Mouse (Mus musculus): Measurements from ENCODE around the gene Atg9a.

Gene Atg9a

DNA sequence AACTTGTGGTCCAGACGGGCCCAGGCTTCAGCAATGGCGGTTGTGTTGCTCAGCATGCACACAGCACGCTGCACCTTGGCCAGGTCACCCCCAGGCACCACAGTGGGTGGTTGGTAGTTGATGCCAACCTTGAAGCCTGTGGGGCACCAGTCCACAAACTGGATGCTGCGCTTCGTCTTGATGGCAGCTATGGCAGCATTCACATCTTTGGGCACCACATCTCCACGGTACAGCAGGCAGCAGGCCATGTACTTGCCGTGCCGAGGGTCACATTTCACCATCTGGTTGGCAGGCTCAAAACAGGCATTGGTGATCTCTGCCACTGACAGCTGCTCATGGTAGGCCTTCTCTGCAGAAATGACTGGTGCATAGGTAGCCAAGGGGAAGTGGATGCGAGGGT lies 23.8 kb upstream of the Atg9a start:
- DNase-seq (ENCODE audit: low spot score in 2 of 2): no peak

DNA sequence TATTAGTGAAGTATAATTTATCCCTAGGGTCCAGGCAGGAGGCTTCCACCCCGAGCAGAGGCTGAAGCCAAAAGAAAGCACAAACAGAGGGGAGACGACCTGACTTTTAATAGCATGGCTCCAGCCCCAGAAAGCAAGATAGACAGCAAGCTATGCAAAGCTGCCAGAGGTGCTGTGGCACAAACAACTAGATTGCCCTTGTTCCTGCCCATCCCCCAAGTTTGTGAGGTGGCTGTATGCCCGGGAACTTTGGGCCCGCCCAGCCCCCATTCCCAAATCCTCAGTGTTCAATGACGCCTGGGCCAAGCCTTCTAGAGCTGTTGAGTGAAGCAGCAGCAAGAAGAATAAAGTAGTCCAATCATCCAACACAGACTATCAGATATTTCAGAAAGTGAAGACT lies 22.9 kb upstream of the Atg9a start:
- no peak for DNase-seq (ENCODE audit: low spot score in 2 of 2)

GRCm38 (mm10) chr1:75214442-75214841 lies 22.4 kb upstream of the Atg9a start:
- DNase-seq (ENCODE audit: low spot score in 2 of 2): no peak

- no peak for DNase-seq (ENCODE audit: low spot score in 2 of 2)
Observed at GRCm38 (mm10) chr1:75213096-75213495, 21.1 kb upstream of the Atg9a start.

DNA sequence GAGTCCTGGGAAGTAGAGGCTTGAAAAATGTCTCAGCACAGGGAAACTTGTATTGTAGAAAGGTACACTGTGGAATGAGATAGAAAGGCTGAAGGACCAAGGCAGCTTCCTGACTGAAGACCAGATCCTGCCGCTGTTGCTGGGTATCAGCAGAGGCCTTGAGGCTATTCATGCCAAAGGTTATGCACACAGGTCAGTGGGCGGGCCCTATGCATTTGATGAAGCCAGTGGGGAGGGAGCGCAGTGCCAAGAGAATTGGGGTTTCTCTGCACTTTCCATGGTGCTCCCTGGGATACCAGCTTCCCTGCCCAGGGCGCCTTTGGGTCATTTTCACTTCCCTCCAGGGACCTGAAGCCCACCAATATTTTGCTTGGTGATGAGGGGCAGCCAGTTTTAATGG lies 20.5 kb upstream of the Atg9a start:
- DNase-seq (ENCODE audit: low spot score in 2 of 2): no peak

GRCm38 (mm10) chr1:75211141-75211708 lies 19.2 kb upstream of the Atg9a start:
- DNase-seq (ENCODE audit: low spot score in 2 of 2): no peak

GRCm38 (mm10) chr1:75210136-75211087 lies 18.4 kb upstream of the Atg9a start, which contains the start of the genes Glb1l and Stk16:
Gene Glb1l (minus strand): TSS chr1:75210813.
Gene Stk16 (plus strand): TSS chr1:75210838.
- DNase-seq (ENCODE audit: low spot score in 2 of 2): peak; percentile 92 to 96

- DNase-seq (ENCODE audit: low spot score in 2 of 2): no peak
Observed at GRCm38 (mm10) chr1:75208967-75209678, 17.1 kb upstream of the Atg9a start.

GRCm38 (mm10) chr1:75201236-75201635 lies 9.2 kb upstream of the Atg9a start:
- no peak for DNase-seq (ENCODE audit: low spot score in 2 of 2)

GRCm38 (mm10) chr1:75192452-75192851 lies 456 bp upstream of the Atg9a start:
- DNase-seq (ENCODE audit: low spot score in 2 of 2): peak in 1 of 2 experiments; percentile 33

GRCm38 (mm10) chr1:75191258-75191621 lies 756 bp downstream of the Atg9a start:
- DNase-seq (ENCODE audit: low spot score in 2 of 2): no peak

DNA sequence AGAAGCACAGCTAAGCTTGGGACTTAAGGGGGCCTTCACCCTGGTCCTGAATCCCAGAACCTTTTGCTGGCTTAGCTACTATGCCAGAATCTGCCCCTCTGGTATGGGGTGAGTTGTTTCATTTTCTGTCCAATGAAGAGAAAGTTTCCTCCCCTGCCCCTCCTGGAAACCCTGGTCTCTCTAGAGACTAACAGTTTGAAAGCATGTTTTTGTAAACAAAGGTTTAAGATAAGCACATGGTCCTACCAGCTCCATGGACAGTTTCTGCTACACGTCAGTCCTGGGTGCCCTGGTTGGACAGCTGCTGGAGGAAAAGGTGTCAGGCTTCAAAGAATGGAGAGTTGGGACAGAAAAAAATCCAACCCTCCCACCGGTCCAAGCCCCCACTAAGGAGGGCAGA lies 1.4 kb downstream of the Atg9a start:
- no peak for DNase-seq (ENCODE audit: low spot score in 2 of 2)

GRCm38 (mm10) chr1:75187914-75188483 lies 4.0 kb downstream of the Atg9a start:
- DNase-seq (ENCODE audit: low spot score in 2 of 2): no peak

DNA sequence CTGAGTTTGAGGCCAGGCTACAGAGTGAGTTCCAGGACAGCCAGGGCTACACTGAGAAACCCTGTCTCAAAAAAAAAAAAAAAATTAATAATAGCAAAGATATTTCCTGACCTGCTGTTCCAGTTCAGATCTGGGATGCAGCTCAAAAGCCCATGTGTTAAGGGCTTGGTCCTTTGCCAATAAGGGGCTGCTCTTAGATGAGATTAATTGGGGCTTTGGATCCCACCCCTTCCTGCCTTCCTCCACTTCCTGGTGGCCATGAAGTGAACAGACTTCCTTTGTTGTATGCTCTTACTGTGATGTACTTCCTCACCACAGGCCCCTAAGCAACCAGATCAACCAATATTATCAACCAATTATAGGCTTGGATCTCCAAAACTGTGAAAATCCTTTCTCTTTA lies 4.9 kb downstream of the Atg9a start:
- no peak for DNase-seq (ENCODE audit: low spot score in 2 of 2)

DNA sequence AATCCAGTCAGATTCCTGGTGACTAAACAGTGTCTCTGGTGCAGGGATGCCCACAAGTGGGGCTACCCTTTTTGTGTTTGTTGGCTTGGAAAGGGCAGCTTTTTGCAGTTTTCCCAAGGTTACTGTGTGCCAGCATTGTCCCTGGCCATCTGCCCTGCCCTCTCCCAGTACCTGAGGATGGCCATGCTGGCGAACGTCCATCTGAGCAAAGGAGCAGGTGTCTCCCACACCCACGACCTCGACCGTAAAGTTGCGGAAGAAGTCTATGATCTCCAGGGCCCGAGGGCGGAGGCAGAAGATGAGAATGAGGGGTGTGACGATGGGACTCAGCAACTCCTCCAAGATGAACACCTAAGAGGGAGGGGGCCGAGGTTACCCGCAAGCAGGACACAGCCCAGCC lies 6.5 kb downstream of the Atg9a start:
- DNase-seq (ENCODE audit: low spot score in 2 of 2): no peak

- no peak for DNase-seq (ENCODE audit: low spot score in 2 of 2)
Observed at GRCm38 (mm10) chr1:75182160-75182559, 9.8 kb downstream of the Atg9a start.

DNA sequence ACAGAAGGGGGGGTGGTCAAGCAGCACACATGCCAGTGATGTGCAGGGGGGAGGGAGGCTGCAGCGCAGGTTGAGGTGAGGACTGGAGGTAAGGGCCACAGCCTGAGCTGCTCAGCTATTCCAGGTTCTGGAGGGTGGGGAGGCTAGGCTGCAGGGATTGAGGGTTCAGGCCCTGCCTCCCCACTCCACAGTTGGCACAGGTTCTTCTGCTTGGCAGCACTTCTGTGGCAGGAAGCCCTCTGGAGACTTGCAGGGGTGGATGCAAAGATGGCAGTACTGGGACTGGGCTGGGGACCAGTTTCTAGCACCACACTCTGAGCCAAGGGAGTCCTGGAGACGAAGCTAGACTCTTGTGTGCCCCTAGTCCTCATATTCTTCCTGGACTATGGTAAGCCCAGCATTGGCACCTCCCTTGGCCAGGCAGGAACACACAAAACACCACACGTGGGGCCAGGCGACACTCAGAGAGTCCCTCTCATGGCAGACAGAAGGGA lies 10.6 kb downstream of the Atg9a start:
- no peak for DNase-seq (ENCODE audit: low spot score in 2 of 2)

GRCm38 (mm10) chr1:75180741-75181140 lies 11.3 kb downstream of the Atg9a start:
- DNase-seq (ENCODE audit: low spot score in 2 of 2): no peak

DNA sequence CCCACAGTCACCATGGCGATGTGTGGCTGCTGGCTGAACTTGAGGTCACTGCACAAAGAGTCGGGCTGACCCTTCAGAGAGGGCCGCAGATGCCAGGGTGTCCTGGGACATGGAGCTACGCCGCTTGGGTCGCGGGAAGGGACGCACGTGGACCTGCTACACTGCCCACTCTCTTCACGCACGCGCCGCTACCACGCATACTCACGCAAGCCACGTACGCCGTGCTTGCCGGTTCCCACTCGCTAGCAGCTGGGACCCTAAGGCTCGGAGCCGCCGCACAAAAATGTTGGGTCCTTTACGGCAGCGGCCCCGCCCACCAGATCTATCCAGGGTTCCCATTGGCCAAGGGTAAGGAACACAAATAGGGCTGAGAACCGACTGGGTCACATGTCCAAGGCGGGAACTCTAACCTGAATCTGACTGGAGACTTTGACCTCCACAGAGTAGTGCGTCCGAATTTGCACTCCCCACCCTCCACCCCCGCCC lies 11.8 kb downstream of the Atg9a start, which contains the start of gene Abcb6:
TSS of gene Abcb6 (minus strand) at position 288 of the 486 bp plus-strand sequence.
- DNase-seq (ENCODE audit: low spot score in 2 of 2): peak; percentile 74 to 75

- peak in 1 of 2 experiments; percentile 39 for DNase-seq (ENCODE audit: low spot score in 2 of 2)
Observed at GRCm38 (mm10) chr1:75179334-75180104, 12.5 kb downstream of the Atg9a start.
